Mouse (Mus musculus): Measurements from ENCODE around the gene Agbl4. TPM values are rescaled to one million over a fixed set of nuclear protein-coding genes. Genes with fewer than 3 reads are reported as not detected.

Agbl4 gene
- polyA plus RNA-seq, 1 experiment from 2014 or later, result 0.74 TPM

GRCm38 (mm10) chr4:111483499-111483898 lies 1086.0 kb downstream of the Agbl4 start:
- ATAC-seq (ENCODE audit: insufficient number of reproducible peaks, insufficient read depth, low FRiP score, low TSS enrichment, low read depth), result no peak
- Histone ChIP-seq H3K27me3 (no peaks in the 10 kb centered on the region), H3K4me1 (peaks cover 23% of the 10 kb centered on the region), H3K4me3 (no peak overlapping the region), H3K9ac (no peak overlapping the region), H3K36me3 (no peaks in the 10 kb centered on the region), H3K27ac (no peak overlapping the region), H3K9me3 (no peaks in the 10 kb centered on the region), H3K4me2 (no peak overlapping the region)
- 87% methylated on average over 5 of the region's 5 CpGs for WGBS

- ATAC-seq (ENCODE audit: insufficient number of reproducible peaks, insufficient read depth, low FRiP score, low TSS enrichment, low read depth), result no peak
- no peaks in the 10 kb centered on the region for H3K27me3 ChIP-seq
- no peak overlapping the region for H3K4me3 ChIP-seq
- peaks cover 23% of the 10 kb centered on the region for H3K4me1 ChIP-seq
- no peaks in the 10 kb centered on the region for H3K36me3 ChIP-seq
- no peaks in the 10 kb centered on the region for H3K9me3 ChIP-seq
- H3K9ac ChIP-seq, result no peak overlapping the region
- 41% methylated on average over 5 of the region's 5 CpGs for WGBS
- H3K27ac ChIP-seq, result no peak overlapping the region; the same call in 1 of the 2 replicates
- H3K4me2 ChIP-seq, result no peak overlapping the region
These were observed 1087.7 kb downstream of the Agbl4 start for GRCm38 (mm10) chr4:111485189-111485588.

DNA sequence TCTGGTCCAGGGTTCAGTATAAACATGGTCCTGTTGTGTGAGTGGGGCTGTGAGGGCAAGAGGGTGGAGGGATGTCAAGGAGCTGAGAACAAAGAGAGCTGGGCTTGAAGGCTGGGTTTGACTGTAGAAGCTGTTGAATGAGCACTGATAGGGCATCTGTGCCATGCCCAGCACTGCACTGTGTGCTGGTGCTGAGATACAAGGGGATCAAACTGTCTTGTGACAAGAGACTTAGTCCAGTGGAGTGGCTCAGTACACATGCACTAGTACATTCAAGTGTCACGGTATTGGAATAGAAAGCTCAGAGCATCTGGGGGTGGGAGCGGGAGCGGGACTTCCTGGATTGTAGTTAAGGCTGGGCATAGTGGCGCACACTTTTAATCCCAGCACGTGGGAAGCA lies 1088.7 kb downstream of the Agbl4 start:
- Histone ChIP-seq H3K9ac (no peak overlapping the region), H3K27me3 (no peaks in the 10 kb centered on the region), H3K27ac (no peak overlapping the region), H3K36me3 (no peaks in the 10 kb centered on the region), H3K4me1 (peaks cover 23% of the 10 kb centered on the region), H3K4me2 (no peak overlapping the region), H3K9me3 (no peaks in the 10 kb centered on the region), H3K4me3 (no peak overlapping the region)
- no peak for ATAC-seq (ENCODE audit: insufficient number of reproducible peaks, insufficient read depth, low FRiP score, low TSS enrichment, low read depth)
- 54% methylated on average over 5 of the region's 5 CpGs for WGBS

DNA sequence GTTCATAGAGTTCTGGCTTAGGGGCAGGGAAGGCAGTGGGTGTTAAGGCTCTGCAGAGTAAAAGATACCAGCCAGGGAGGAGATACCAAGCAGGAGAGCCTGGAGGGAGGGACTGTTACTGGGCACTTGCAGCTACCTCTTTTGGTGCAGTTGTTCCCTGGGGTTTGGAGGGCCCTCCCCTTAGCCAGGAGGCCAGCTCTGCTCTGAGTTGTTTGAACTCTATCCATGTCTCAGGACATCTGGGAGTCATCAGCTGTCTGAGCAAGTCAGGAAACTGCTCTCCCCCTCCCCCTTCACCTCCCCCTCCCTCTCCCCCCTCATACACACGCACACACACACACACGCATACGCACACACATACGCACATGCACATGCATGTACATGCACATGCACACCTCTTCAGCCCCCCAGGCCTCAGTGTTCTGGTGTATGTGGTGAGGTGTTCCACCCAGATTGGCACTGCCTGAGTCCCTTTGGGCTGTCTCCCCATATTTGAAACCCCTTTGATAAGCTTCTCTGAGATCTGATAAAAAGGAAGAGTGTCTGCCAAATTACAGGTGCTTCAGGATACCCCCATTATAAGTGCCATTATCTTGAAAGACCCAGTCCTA lies 1089.9 kb downstream of the Agbl4 start:
- no peak overlapping the region for H3K4me3 ChIP-seq
- WGBS, result 59% methylated on average over 4 of the region's 4 CpGs
- H3K9me3 ChIP-seq, result no peaks in the 10 kb centered on the region
- H3K27ac ChIP-seq, result no peak overlapping the region
- no peak; the same call in 1 of the 2 replicates for ATAC-seq (ENCODE audit: insufficient number of reproducible peaks, insufficient read depth, low FRiP score, low TSS enrichment, low read depth)
- no peaks in the 10 kb centered on the region for H3K36me3 ChIP-seq
- peaks cover 23% of the 10 kb centered on the region for H3K4me1 ChIP-seq
- H3K27me3 ChIP-seq, result no peaks in the 10 kb centered on the region
- H3K9ac ChIP-seq, result no peak overlapping the region
- no peak overlapping the region for H3K4me2 ChIP-seq

- Histone ChIP-seq H3K36me3 (no peaks in the 10 kb centered on the region), H3K4me2 (no peak overlapping the region), H3K4me1 (no peaks in the 10 kb centered on the region), H3K27ac (no peak overlapping the region), H3K4me3 (no peak overlapping the region), H3K9me3 (no peaks in the 10 kb centered on the region), H3K27me3 (no peaks in the 10 kb centered on the region), H3K9ac (no peak overlapping the region)
- 58% methylated on average over 5 of the region's 5 CpGs for WGBS
- ATAC-seq (ENCODE audit: insufficient number of reproducible peaks, insufficient read depth, low FRiP score, low TSS enrichment, low read depth), result no peak
These were observed 1096.4 kb downstream of the Agbl4 start for GRCm38 (mm10) chr4:111493750-111494404.

DNA sequence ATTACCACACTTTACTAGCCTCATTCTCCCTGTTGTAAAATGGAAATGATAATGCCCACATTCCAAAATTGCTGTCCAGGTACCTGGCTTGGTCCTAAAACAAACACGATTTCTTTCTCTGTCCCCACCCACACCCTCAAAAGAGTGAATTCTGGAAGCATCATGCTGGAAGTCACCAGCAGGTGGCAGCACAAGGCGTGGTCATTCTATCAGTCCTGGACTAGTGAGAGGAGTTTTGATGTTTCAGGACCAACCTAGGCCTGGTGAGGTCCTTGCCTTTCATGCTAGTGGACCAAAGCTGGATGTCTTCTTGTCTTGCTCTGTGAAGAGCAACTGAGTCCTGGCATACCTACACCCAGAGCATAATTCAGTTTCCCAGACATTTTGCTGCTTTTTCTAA lies 1098.5 kb downstream of the Agbl4 start:
- Histone ChIP-seq H3K4me3 (no peak overlapping the region), H3K9ac (no peak overlapping the region), H3K9me3 (no peaks in the 10 kb centered on the region), H3K36me3 (no peaks in the 10 kb centered on the region), H3K27ac (no peak overlapping the region), H3K4me2 (no peak overlapping the region), H3K4me1 (no peaks in the 10 kb centered on the region), H3K27me3 (no peaks in the 10 kb centered on the region)
- 5% methylated on average over 2 of the region's 2 CpGs for WGBS
- ATAC-seq (ENCODE audit: insufficient number of reproducible peaks, insufficient read depth, low FRiP score, low TSS enrichment, low read depth), result peak; percentile 5; the same call in 1 of the 2 replicates

- ATAC-seq (ENCODE audit: insufficient number of reproducible peaks, insufficient read depth, low FRiP score, low TSS enrichment, low read depth), result no peak
- H3K4me3 ChIP-seq, result no peak overlapping the region
- H3K27ac ChIP-seq, result no peak overlapping the region
- H3K4me1 ChIP-seq, result no peaks in the 10 kb centered on the region
- H3K27me3 ChIP-seq, result no peaks in the 10 kb centered on the region
- WGBS, result 57% methylated on average over 3 of the region's 3 CpGs
- no peaks in the 10 kb centered on the region for H3K9me3 ChIP-seq
- H3K36me3 ChIP-seq, result no peaks in the 10 kb centered on the region
- H3K4me2 ChIP-seq, result no peak overlapping the region
- no peak overlapping the region for H3K9ac ChIP-seq
These were observed 1101.3 kb downstream of the Agbl4 start for GRCm38 (mm10) chr4:111498751-111499150.

DNA sequence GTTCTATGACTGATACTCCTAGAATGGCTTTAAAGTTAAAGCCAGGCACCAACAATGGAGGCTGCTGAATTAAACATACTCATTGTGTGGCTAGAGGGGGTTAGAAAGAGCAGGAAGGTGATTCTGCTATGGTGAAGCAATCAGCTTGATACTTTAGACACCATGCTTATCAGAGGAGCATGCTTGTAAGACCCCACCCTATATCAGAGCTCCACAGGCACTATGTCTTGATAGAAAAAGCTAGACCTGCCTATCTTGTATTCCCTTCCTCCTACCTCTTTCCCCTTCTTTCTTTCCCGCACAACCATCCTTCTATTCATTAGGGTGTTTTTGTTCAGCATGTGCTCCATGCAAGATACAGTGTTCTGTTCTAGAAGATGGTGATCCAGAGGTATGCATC lies 1104.0 kb downstream of the Agbl4 start:
- no peaks in the 10 kb centered on the region for H3K27me3 ChIP-seq

DNA sequence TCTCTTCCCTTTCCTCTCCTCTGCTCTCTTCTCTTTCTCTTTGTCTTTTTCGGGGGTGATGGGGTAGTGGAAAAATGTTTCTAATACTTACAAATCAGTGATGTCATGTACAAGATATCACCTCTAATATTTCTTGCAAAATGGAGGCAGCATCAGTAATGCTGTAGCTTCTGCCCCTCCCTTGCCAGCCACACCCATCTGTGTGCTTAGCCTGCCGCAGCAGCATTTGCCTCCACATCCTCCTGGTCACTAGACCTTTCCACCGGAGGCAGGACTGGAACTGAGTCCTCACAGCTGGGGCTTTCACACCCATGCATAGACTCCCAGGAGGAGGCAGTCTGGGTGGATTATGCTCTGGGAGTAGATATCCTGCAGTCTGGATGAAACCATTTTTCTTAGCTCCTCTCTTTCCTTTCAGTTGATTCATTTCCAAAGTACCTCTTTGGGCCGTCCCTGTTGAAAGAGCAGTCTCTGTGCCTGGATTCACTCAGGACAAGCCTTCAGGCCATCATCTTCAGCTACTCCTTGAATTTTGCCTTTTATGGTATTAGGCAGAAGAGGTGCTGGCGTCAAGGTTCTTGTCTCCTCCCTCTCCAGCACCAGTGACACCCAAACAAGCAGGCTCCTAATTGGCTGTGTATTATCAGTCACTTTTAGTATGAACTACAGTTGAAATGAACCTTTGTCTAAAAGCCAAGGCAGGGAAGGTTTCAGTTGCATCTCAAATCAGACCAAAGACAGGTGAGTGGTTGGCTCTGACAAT lies 1105.7 kb downstream of the Agbl4 start:
- Histone ChIP-seq H3K36me3 (no peaks in the 10 kb centered on the region), H3K9me3 (no peaks in the 10 kb centered on the region), H3K4me1 (peaks cover 3% of the 10 kb centered on the region; the same call in 1 of the 2 replicates), H3K27ac (no peak overlapping the region), H3K4me3 (no peak overlapping the region), H3K9ac (no peak overlapping the region), H3K27me3 (no peaks in the 10 kb centered on the region), H3K4me2 (no peak overlapping the region)
- ATAC-seq (ENCODE audit: insufficient number of reproducible peaks, insufficient read depth, low FRiP score, low TSS enrichment, low read depth), result no peak
- 63% methylated on average over 5 of the region's 5 CpGs for WGBS

More for the DNA sequence above, 1104.0 kb downstream of the Agbl4 start:
- Histone ChIP-seq H3K4me1 (peaks cover 3% of the 10 kb centered on the region; the same call in 1 of the 2 replicates), H3K9me3 (no peaks in the 10 kb centered on the region), H3K36me3 (no peaks in the 10 kb centered on the region), H3K4me3 (no peak overlapping the region), H3K9ac (no peak overlapping the region), H3K27ac (no peak overlapping the region), H3K4me2 (no peak overlapping the region)
- no peak for ATAC-seq (ENCODE audit: insufficient number of reproducible peaks, insufficient read depth, low FRiP score, low TSS enrichment, low read depth)
- 80% methylated on average over 1 of the region's 1 CpGs for WGBS

GRCm38 (mm10) chr4:111504952-111505351 lies 1107.5 kb downstream of the Agbl4 start:
- no peaks in the 10 kb centered on the region for H3K27me3 ChIP-seq
- no peak overlapping the region for H3K4me2 ChIP-seq
- WGBS, result 77% methylated on average over 2 of the region's 2 CpGs
- no peaks in the 10 kb centered on the region for H3K9me3 ChIP-seq
- H3K36me3 ChIP-seq, result no peaks in the 10 kb centered on the region
- no peak overlapping the region for H3K4me3 ChIP-seq
- ATAC-seq (ENCODE audit: insufficient number of reproducible peaks, insufficient read depth, low FRiP score, low TSS enrichment, low read depth), result no peak
- peaks cover 3% of the 10 kb centered on the region; the same call in 1 of the 2 replicates for H3K4me1 ChIP-seq
- H3K27ac ChIP-seq, result no peak overlapping the region
- no peak overlapping the region for H3K9ac ChIP-seq

DNA sequence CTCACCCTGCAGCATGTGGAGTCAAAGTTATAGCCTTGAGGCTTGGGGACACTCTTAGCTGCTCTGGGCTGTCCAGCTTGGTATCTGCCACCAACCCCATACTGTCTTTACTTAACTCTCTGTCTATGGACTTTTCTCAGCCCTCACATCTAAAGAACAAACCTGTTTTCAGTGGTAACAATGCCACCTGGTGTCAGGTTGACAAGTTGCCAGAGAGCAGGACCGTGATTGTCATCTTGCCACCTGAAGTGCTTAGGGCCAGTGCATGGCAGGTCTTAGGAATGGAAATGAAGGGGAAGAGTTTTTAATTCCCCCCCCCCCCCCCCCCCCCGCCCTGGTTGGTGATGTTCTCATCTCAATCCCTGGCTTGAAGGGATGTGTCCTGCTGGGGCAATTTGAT lies 1112.7 kb downstream of the Agbl4 start:
- 10% methylated on average over 2 of the region's 2 CpGs for WGBS
- ATAC-seq (ENCODE audit: insufficient number of reproducible peaks, insufficient read depth, low FRiP score, low TSS enrichment, low read depth), result no peak
- Histone ChIP-seq H3K9me3 (no peaks in the 10 kb centered on the region), H3K4me3 (no peak overlapping the region), H3K36me3 (no peaks in the 10 kb centered on the region), H3K4me1 (peaks cover 5% of the 10 kb centered on the region), H3K9ac (no peak overlapping the region), H3K27me3 (no peaks in the 10 kb centered on the region), H3K27ac (no peak overlapping the region), H3K4me2 (no peak overlapping the region)

DNA sequence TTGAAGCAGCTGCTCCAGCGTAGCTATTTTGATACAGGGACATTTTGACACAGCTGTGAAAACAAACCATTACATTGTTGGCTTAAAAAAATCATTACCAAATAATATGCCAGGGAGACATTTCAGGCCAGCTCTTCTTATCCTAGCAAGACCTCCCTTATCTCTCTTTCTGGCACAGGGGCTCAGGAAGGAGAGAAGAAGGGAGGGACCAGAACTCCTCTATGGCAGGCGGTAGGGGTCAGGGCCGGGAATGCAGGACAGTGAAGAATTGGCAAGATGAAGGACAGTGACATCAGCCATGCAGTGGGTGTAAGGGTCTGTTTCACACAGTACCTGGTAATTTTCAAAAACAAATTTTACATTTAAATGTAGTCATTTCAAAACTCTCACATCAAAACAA lies 1116.5 kb downstream of the Agbl4 start:
- 73% methylated on average over 3 of the region's 3 CpGs for WGBS

More for the DNA sequence above, 1116.5 kb downstream of the Agbl4 start:
- no peak overlapping the region for H3K4me3 ChIP-seq
- ATAC-seq (ENCODE audit: insufficient number of reproducible peaks, insufficient read depth, low FRiP score, low TSS enrichment, low read depth), result no peak
- H3K36me3 ChIP-seq, result no peaks in the 10 kb centered on the region
- no peaks in the 10 kb centered on the region for H3K27me3 ChIP-seq
- H3K9ac ChIP-seq, result no peak overlapping the region
- H3K9me3 ChIP-seq, result no peaks in the 10 kb centered on the region
- H3K4me1 ChIP-seq, result peaks cover 4% of the 10 kb centered on the region
- no peak overlapping the region for H3K4me2 ChIP-seq
- no peak overlapping the region for H3K27ac ChIP-seq
